Mouse (Mus musculus) c-Kit-negative CD71-positive TER-119-positive erythroid progenitor cells, embryonic 14.5 days (primary cell): ENCODE data around the gene Frmd4a.

Experiments
- DNase-seq: peaks from one replicate; pipeline ENCODE4 v3.0.0-alpha.2; 2013; ENCODE audit warnings: low read depth, low spot score

Gene Frmd4a

DNA sequence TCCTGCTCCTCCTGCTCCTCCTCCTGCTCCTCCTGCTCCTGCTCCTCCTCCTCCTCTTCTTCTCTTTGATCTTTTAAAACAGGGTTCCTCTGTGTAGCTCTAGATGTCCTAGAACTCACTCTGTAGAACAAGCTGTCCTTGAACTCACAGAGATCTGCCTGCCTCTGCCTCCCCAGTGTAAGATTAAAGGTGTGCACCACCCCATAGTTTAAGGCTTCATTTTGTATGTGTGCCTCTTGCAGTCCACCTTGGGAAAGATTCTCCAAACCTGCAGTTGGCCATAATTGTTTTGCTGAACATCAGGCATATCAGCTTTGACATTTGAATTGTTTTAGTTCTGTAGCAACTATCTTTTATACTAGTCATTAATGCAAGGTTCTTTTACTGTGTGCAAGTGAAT, 501.0 kb downstream of the Frmd4a start:
- no peak for DNase-seq

DNA sequence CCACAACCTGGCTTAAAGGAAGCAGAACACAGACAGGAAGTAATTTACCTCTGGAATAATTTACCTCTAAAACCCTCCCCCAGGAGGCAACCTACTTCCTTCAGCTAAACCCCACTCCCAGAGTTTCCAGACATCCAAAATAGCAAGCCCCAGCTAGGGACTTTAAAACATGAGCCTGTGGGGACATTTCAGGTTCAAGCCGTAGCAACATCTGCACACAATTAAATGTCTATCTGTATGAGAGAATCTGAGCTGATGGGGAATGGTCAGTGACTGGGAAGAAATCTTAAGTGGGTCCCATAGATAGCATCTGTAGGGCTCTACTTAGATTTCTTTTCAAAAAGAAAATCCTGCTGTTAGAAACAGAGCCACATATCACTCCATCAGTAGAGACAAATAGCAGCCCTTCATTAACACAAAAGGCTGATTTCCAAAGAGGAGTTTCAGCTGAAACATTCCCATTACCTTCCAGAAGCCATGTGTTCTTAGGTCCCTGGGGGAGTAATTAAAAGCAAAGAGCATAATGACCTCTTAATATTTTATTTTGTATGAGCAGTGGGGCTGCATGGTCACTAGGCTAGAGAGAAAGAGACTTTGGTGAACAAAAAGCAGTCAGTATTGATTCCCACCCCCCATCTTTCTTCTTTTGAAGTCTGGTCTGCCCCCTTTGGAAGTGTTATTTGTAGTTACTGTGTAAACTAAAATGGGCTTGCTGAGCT, 505.4 kb downstream of the Frmd4a start:
- DNase-seq = no peak

DNA sequence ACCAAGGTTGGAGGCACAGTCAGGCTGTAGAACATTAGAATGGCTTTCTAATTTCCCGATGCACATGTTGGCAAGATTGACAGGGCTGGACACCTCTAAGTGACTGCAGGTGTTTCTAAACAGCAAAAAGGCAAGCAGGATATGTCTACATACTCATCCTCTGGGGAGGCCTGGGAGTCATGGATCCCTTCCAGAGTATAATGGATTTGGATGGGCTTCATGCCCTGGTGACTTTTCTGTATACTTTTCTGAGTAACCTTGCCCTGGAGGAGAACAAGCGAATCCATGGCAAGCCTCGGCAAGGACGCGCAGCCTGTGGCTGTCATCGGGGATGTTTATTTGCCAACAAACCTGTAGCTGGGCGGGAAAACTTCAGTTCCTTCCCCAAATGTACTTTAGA, 509.6 kb downstream of the Frmd4a start:
- DNase-seq = no peak

DNA sequence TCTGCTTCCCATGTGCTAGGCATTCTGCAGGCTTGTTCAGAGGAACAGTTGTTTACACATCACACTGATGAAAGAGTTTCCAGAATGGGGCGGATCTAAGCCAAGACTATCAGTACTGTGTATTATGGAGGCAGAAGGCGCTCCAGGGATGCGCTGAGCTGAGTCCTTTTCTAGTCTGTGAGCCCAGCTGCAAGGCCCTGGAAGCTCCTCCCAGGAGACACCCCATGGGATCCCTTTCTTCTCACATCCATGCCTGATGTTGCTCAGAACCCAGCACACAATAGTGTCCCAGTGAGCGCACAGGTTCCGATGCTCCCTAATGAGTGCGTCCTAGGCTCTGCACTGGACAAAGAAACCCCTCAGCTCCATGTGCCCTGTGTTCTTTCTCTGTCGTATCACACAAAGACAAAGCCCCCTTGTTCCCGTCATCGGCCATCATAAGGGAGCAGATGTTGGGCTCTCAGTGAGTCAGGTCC, 511.8 kb downstream of the Frmd4a start:
- no peak for DNase-seq

DNA sequence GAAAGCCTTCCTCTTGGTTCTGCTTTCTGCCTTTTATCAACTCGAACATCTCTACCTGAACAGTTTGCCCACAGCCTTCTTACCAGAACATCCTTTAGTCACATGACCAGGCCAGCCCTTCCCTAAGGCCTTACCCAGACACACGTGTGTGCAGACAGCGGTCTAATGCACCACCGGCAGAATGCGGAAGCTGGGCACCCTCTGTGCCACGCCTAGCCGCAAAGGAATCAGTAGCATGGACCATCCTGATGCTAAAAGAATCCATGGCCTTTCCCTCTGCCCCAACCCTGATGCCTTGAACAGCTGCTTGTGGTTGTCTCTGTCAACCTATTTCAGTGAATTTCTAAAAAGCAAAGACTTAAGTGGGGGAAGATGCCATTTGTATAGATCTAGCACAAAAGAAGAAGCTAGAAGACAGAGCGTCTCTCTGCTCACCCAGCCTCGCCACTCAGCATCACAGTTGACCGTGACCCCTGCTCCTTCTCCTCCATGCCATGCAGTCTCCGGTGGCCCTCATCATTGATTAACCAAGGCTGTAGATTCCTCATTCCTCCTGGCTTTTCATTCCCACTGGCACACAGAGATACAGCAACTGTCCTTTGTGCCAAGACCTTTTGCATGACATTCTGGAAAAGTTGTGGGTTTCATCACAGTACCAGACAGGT, 514.1 kb downstream of the Frmd4a start:
- DNase-seq = no peak

DNA sequence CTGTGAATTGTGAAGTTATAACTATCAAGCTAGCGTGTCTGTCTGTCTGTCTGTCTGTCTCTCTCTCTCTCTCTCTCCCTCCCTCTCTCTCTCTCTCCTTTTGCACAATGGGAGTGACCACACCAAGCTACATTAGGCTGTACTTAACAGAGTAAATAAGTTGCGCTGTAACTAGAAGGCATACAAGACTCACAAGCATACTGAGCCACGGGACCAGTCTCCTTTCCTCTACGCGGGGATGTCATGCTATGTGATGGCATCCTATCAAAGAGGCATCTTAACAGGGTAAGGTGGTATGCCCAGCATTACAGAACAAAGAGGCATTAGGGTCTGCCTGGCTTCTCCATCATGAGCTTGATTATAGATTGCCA, 514.7 kb downstream of the Frmd4a start:
- no peak for DNase-seq

DNA sequence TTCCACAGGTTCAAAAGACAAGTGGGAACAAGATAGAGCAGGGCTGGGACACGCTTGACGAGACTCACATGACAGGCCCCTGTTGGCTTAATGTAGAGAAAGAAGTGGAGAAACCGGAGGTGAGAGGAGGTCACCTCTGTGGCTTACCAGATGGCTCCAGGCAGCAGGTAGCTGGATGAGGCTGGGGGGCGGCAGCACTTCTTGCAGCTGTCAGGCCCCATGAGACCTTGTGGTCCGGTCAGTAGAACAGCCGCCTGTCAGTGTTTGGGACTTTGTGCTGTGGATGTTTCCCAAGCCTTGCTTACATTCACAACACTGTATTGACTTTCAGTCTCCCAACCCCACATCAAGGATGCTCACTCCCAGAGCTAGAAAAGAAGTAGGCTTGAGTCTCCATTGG, 515.4 kb downstream of the Frmd4a start:
- no peak for DNase-seq

DNA sequence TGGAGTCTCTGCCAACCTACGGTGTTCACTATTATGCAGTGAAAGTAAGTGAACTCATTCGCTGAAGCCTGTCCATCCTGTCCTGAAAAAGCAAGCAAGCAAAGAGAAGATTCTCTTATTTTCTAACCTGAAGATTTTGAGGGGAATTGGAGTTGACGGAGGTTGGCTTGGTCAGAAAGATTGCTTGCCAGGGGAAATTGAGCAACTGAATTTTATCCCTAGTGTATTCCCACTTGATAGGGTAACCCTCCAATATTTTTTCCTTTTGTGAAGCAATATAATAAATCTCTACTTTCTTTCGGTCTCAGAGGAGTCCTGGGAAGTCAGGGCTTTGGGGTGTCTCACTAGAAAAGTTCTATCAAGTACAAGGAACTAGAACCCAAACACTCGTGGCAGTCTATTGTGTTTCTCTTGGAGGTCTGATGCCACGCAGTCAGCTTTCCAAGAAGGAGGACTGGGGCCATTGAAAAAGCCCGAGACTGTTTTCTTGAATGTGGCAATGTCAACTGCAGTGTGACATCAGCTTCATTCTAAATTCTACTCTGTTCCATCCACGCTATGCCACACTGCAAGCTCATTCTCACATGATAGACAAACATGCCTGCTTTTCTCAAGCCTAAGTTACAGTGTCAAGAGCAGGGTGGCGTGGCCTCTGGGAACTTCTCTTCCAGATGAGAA, 517.8 kb downstream of the Frmd4a start:
- DNase-seq = no peak

DNA sequence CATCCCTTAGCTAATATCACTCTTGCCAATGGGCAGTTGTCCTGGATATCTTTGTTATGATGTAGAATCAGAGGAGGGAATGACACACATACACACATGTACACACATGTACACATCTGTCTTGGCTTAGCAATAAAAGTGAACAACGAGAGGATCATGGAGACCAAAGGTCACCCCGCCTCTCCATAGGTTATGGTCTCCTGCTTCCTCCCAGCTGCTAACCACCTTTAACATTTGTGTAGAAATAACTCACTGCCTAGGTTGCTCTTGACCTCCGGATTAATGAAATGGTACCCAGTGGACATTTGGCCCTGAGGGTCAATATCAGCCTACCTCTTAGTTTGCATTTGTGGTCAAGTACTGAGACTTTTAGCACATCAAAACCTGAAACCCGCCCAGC, 523.8 kb downstream of the Frmd4a start:
- no peak for DNase-seq

DNA sequence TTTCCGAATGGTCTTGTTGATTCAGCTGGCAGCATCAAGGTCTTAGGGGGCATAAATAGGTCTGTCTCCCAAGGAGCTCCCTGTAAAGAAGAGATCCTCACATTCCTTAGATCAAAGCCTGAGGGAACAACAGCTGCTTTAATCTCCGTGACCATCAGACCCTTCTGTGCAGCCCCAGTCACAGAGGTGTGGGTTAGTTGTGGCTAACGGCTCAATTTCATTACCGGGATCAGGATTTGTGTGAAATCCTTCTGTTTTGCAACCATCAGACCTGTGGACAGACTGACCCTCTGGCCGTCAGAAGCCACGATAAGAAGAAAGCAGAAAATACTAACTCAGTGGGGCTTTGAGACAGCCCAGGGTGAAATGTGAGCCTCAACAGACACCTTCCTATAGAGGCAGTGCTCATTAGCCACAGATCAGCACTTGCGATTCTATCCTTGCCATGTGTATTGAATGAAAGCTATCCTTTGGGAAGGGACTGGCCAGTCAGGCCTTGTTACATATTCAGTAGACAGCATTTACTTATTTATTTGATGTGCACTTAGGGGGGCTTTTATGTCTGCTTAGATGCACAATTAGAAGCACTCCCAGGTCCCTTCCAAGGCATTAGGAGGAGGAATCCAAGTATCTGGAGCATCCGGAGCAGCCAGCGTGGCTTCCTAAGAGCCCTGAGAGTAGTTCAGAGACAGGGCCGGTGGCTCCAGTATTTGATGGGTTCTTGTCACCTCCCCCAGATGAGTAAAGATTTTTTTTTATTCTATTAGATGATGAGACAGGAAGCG, 524.5 kb downstream of the Frmd4a start:
- DNase-seq = no peak

DNA sequence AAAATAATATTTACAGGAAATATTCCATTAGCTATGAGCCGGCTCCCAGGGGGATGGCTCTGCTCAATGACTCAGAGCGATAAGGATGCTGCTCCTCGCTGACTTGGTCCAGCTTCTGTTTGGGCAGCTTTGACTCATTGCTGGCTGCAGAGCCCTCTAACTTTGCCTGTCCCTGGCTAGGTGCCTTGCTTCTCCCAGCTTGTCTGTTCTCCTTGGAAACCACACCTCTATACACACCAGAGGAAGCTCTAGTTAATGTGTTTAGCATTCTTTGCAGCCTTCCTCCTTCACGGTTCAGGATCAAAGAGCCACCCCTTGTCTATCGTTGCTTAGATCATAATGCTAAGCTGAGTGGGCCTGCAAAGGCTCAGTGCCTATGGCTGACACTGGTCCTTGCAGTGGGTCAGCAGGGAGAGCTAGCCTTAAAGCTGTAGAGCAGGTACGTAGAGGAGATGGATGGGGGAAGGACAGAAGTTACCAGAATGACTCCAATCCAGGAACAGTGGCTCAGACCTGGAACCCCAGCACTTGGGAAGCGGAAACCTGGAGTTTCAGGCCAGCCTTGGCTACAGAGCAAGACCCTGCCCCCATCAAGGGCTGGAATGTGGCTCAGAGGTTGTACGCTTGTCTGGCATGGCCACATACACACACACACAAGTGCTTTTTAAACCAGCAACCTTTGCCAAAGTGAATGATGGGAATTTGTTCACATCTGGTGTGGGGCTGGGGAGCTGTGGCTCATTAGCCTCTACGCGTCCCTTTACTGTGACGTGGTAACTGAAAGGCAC, 525.3 kb downstream of the Frmd4a start:
- no peak for DNase-seq

DNA sequence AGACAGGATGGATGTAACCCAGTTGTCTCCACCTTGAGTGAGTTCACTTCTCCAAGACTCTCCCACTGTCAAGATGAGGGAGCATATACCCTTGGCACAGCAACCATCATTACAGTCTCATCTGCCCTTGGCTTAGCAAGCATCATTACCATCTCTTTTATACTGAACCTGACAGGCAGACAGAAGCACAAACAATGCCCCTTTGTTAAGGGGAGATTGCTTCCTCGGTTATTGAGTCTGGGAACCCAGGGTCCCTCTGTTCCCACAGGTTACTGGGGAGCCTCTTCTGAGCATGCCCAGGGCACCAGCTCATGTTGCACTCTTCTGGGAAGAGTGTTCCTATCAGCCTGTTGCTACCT, 525.9 kb downstream of the Frmd4a start:
- DNase-seq = no peak

DNA sequence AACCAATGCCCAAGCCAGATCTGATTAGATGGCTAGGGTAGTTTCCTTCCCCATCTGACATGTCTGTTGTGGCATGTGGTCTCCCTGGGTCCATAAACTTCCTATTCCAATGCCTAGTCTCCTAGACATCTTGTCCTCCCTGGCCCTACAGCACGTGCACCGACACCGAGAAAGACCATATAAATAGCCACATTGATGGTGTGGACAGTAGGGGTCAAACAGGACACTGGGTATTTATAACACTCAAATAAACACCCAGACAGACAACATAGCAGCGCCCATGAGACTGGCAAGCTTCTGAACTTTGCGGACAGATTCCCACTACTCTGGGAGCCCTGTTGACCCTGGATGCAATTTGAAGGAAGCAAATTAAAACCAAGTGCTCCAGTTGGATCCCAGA, 526.8 kb downstream of the Frmd4a start:
- no peak for DNase-seq

DNA sequence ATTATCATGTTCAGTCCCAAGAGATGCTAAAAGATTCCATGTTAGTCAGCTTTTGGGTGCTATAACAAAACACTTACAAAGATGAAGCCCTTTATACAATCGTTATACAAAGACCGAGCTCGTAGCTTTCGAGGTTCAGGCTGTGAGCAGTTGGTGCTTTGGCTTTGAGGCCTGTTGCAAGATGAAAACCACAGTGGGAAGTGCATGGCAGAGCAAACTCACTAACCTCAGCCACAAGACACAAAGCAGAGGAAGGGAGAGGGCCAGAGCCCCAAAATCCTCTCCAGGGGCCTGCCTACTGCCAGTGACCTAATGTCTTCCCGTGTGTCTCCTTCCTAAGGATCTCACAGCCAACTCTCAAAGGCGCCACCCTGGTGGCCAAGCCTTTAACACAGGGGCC, 527.7 kb downstream of the Frmd4a start:
- DNase-seq = no peak

DNA sequence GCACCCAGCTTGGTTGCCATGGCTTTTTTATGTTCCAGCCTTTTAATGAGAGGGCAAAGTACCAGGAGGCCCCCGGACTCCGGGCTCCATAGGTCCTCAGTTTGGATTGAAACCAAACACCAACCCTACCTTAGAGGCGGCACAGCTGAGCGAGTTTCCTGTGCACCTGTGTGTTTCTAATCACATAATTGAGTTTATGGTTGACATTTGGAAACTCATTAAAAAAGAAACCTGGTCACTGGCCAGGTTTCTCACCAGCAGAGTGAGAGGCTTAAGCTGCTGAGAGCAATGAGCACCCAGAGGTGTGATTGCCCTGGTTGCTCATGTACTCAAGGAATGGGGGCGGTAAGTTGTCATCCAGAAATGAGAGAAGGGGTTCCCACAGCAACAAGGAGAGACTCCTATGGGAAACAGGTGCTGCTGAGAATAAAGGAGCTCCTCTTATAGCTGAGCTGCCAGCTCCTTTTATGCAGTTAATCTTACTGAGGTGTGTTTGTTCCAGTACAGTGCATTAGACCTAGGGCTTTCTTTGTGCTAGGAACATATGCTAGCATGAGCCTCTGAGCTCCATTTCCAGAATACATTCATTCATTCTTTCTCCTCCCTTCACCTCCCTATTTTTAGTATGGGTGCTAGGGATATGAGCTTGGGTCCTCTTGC, 529.6 kb downstream of the Frmd4a start:
- no peak for DNase-seq

DNA sequence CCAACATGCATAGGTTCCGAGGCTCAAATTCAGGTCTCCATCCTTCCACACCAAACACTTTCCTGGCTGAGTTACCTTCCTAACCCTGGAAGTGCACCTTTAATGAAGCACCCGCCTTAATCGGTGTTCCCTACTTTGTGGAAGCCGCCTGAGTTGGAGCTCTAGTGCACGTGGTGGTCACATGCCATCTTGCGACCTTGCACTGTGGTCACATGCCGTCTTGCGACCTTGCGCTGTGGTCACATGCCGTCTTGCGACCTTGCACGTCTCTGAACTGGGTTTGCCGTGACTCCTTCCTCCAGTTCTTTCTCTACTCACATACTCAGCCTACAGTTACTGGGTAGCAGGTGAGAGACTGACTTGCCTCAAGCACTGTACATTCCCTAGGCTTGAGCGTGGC, 531.8 kb downstream of the Frmd4a start:
- no peak for DNase-seq

DNA sequence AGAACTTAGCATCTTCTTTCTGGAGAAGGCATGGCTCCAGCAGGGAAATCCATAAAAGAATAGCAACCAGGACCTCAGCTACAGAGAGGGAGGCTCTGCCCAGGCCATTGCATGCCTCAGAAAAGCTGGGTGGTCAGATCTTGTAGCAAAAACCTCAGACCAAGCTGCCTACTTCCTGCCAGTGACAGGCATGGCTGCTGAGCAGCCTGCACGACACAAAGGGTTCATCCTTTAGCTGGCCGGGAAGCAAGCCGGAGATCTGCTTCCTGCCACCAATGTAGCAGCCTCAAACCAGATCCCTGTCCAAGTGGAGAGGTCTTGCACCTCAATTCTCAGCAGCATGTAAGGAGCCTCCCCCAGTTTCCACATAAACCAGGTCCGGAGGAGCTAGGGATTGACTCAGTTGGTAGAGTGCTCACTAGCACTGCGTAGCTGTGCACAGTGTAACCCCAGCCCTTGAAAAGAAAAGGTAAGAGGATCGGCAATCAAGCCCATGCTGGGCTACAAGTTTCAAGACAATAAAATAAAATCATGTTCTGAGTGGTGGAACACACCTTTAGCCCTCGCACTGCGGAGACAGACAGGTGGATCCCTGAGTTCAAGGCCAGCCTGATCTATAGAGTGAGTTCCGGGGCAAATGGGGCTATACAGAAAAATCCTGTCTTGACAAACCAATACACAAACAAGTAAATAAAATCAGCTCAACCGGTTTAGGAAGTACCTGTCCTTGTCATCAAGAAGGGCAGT, 532.7 kb downstream of the Frmd4a start:
- no peak for DNase-seq

DNA sequence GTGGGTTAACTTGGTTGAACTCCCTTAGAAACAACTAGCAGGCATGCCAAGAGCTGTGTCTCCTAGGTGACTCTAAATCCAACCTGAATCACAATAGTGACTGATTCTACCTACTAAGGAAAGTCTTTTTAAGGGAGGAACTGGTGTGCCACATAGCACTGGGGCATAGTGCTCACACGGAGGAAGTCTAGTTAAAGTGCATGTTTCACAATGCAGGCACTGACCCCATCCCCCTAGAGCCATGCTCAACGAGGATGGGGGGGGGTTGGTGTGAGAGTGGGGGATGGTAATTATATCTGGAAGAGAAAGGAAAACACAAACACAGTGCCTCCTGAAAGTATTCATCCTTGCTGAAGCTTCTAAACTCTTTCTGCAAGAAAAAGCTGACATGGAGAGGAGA, 533.9 kb downstream of the Frmd4a start:
- no peak for DNase-seq

DNA sequence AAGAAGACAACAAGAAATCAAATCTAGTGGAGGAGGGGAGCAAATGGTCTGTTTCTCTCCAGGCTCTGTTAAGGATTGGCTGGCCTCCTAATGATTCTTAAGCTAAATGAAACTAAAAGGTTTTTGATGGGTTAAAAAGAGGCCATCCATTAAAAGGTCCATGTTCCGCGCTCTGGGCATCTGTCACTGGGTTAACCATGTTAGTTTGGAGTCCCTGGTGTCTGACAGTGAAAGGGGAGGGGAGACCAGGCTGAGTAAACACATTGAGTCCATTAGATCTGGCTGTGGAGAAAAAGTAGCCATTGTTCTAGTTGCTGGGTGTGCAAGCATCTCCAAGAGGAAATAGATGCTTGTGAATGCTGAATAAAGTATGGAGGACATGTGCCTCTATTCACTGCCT, 534.3 kb downstream of the Frmd4a start:
- DNase-seq = no peak

DNA sequence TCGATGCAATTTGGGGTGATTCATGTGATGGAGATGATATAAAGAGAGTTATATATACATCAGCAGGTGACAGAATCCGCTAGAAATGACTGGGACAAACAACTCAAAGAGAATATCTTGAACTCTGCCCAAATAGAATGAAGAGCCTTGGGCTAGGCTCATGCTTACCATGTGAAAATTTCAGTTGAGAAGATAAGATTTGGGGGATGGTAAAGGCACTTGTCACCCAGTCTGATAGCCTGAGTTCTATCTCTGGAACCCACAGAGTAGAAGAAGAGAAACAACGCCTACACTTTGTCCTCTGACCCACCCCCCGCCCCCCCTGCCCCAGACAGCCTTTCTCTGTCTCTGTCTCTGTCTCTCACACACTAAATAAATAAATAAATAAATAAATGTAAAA, 535.0 kb downstream of the Frmd4a start:
- DNase-seq = no peak
